In the genomic region with DNA sequence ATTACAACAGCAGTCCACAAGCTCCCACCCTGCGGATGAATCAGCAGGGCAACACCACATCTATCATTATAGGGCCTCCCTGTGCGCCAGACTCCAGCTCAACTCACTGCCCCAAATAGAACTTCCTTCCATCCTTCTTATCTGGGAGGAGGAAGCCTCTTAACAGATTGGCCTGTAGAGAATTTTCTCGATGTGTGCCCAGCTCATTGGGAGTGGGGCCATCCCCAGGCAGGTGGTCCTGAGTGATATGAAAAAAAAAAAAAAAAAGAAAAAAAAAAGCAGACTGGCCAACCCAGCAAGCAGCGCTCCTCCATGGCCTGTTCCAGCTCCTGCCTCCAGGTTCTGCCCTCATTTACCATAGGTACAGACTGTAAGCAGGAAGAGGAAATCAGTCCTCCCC, we compare ENCODE assay signal across 1 mouse cellular context.
TF ChIP-seq lines count a peak whose summit lies in the region.

No protein-coding gene starts in this region.

TF ChIP-seq in MEL, 35 proteins besides CTCF, POLR2A, EP300 and RAD21 (continued from another document):
- TF ChIP-seq TBP (IDR thresholded peaks at IDR 0.05; ENCODE audit: low read depth, low read length) = peak; percentile 85
TF ChIP-seq in MEL: peak in this region for 7.
